Mouse (Mus musculus) forebrain, embryonic 11.5 days (tissue): ENCODE results near the gene Tfr2. TPM values are rescaled to one million over a fixed set of nuclear protein-coding genes. Genes with fewer than 3 reads are reported as not detected.
A peak's percentile ranks its signal among the peaks of the same experiment; 100 is the strongest.

Experiments
- ATAC-seq: fragments of 200-750 bp; cut with Nextera tagmentation; replicated peaks from 2 replicates; pipeline ENCODE4 v1.8.0; 2017; ENCODE audit warnings: moderate TSS enrichment; ENCODE audit not compliant: low FRiP score
- DNase-seq: peaks from one replicate; pipeline ENCODE4 v3.0.0-alpha.2; 2017; ENCODE audit warnings: low spot score
- H3K27ac ChIP-seq: fragments of 300-500 bp; sonication (generic); 2 replicates; pipeline ENCODE4 v1.5.1; 2014; ENCODE audit warnings: low read depth, low read length
- H3K27me3 ChIP-seq: fragments of 300-500 bp; sonication (generic); 2 replicates; pipeline ENCODE4 v1.6.1; 2014; ENCODE audit warnings: mild to moderate bottlenecking, low read length, mixed read lengths; ENCODE audit not compliant: control insufficient read depth, insufficient read depth
- H3K36me3 ChIP-seq: fragments of 300-500 bp; sonication (generic); 2 replicates; pipeline ENCODE4 v1.6.1; 2014; ENCODE audit warnings: mild to moderate bottlenecking, low read length, moderate library complexity, mixed read lengths; ENCODE audit not compliant: control insufficient read depth, insufficient read depth
- H3K4me1 ChIP-seq: fragments of 300-500 bp; sonication (generic); replicated peaks from 2 replicates; pipeline ENCODE4 v1.6.1; 2014; ENCODE audit warnings: low read length, mixed read lengths; ENCODE audit not compliant: control insufficient read depth, insufficient read depth
- H3K4me2 ChIP-seq: fragments of 300-500 bp; sonication (generic); 2 replicates; pipeline ENCODE4 v1.6.1; 2014; ENCODE audit warnings: low read depth, mild to moderate bottlenecking, low read length, moderate library complexity, mixed read lengths; ENCODE audit not compliant: severe bottlenecking
- H3K4me3 ChIP-seq: fragments of 300-500 bp; sonication (generic); 2 replicates; pipeline ENCODE4 v1.5.1; 2014; ENCODE audit warnings: low read depth, low read length
- H3K9ac ChIP-seq: fragments of 300-500 bp; sonication (generic); 2 replicates; pipeline ENCODE4 v1.6.1; 2014; ENCODE audit warnings: low read length
- H3K9me3 ChIP-seq: fragments of 300-500 bp; sonication (generic); 2 replicates; pipeline ENCODE4 v1.6.1; 2016; ENCODE audit warnings: low read length, mixed read lengths; ENCODE audit not compliant: control insufficient read depth
- WGBS: fragments of 180-500 bp; shearing (Covaris S2); extraction: QIAGEN DNeasy Blood & Tissue Kit; methylation state at CpG from one replicate; pipeline ENCODE4 v1.1.7; 2014; 5-methylcytosine and 5-hydroxymethylcytosine counted together
- polyA plus RNA-seq: library from polyadenylated mRNA; unstranded; fragments of >200 nt; fragmentation: Nextera tagmentation; extraction: Ambion mirVana; gene quantifications from 2 replicates; pipeline ENCODE4 v1.2.1, GENCODE M21; 2014

The Tfr2 gene
- polyA plus RNA-seq, 1 experiment from 2014 or later: 1.2 TPM

GRCm38 (mm10) chr5:137532808-137533116 is 36.9 kb upstream of the Tfr2 start:
- Histone ChIP-seq H3K36me3 (peaks cover 10% of the 10 kb centered on the region; the same call in 1 of the 2 replicates), H3K9me3 (no peaks in the 10 kb centered on the region), H3K27me3 (no peaks in the 10 kb centered on the region), H3K4me3 (peak overlapping the region; percentile 82), H3K9ac (peak overlapping the region; percentile 97), H3K4me1 (0 out of 2 replicates have a peak, but pooled peaks cover 7% of the 10 kb centered on the region), H3K4me2 (peak overlapping the region; percentile 98), H3K27ac (peak overlapping the region; percentile 95)
- WGBS: 1% methylated on average over 11 of the region's 12 CpGs
- ATAC-seq (no peak; the same call in 1 of the 2 replicates), DNase-seq (no peak)

- Histone ChIP-seq H3K9ac (peak within 1 kb of the TSS; percentile 97), H3K27ac (peak within 1 kb of the TSS; percentile 95), H3K4me2 (peak within 1 kb of the TSS; percentile 98), H3K9me3 (no peaks in the 10 kb centered on the region), H3K27me3 (no peaks in the 10 kb centered on the region), H3K36me3 (peaks cover 8% of the 10 kb centered on the region; the same call in 1 of the 2 replicates), H3K4me1 (0 out of 2 replicates have a peak, but pooled peaks cover 7% of the 10 kb centered on the region), H3K4me3 (peak within 1 kb of the TSS; percentile 82)
- ATAC-seq (peak; percentile 70), DNase-seq (peak; percentile 99)
- under 1% methylated on average over 40 of the region's 40 CpGs for WGBS
Measured at GRCm38 (mm10) chr5:137533117-137533827, 36.4 kb upstream of the Tfr2 start, which contains the start of the genes Epo and Gnb2. Gene Epo (minus strand): TSS chr5:137533242. Gene Gnb2 (minus strand): TSS chr5:137533510.

GRCm38 (mm10) chr5:137534762-137535161 is 34.9 kb upstream of the Tfr2 start:
- H3K9ac ChIP-seq: no peak overlapping the region
- H3K4me3 ChIP-seq: no peak overlapping the region
- no peaks in the 10 kb centered on the region for H3K27me3 ChIP-seq
- ATAC-seq (no peak), DNase-seq (peak; percentile 40)
- 96% methylated on average over 3 of the region's 3 CpGs for WGBS
- no peak overlapping the region for H3K4me2 ChIP-seq
- H3K4me1 ChIP-seq: 0 out of 2 replicates have a peak, but pooled peaks cover 7% of the 10 kb centered on the region
- H3K27ac ChIP-seq: no peak overlapping the region
- no peaks in the 10 kb centered on the region for H3K9me3 ChIP-seq
- H3K36me3 ChIP-seq: no peaks in the 10 kb centered on the region

- Histone ChIP-seq H3K9me3 (no peaks in the 10 kb centered on the region), H3K4me1 (0 out of 2 replicates have a peak, but pooled peaks cover 4% of the 10 kb centered on the region), H3K27ac (no peak overlapping the region), H3K36me3 (no peaks in the 10 kb centered on the region), H3K27me3 (no peaks in the 10 kb centered on the region), H3K4me3 (no peak overlapping the region), H3K4me2 (no peak overlapping the region), H3K9ac (no peak overlapping the region)
- ATAC-seq: no peak
- WGBS: 87% methylated on average over 9 of the region's 9 CpGs
- no peak for DNase-seq
Measured at GRCm38 (mm10) chr5:137535318-137535717, 34.3 kb upstream of the Tfr2 start.

GRCm38 (mm10) chr5:137537461-137537860 is 32.2 kb upstream of the Tfr2 start:
- Histone ChIP-seq H3K9ac (no peak overlapping the region), H3K27ac (no peak overlapping the region), H3K4me2 (no peak overlapping the region), H3K36me3 (no peaks in the 10 kb centered on the region), H3K9me3 (no peaks in the 10 kb centered on the region), H3K4me1 (no peaks in the 10 kb centered on the region), H3K27me3 (no peaks in the 10 kb centered on the region), H3K4me3 (no peak overlapping the region)
- WGBS: 63% methylated on average over 4 of the region's 4 CpGs
- DNase-seq (peak; percentile 47), ATAC-seq (no peak)

GRCm38 (mm10) chr5:137539291-137539801 is 30.3 kb upstream of the Tfr2 start:
- H3K9ac ChIP-seq: no peak overlapping the region
- H3K27me3 ChIP-seq: no peaks in the 10 kb centered on the region
- H3K4me2 ChIP-seq: no peak overlapping the region
- H3K4me3 ChIP-seq: no peak overlapping the region
- WGBS: 78% methylated on average over 7 of the region's 7 CpGs
- DNase-seq (peak; percentile 39), ATAC-seq (no peak)
- no peak overlapping the region for H3K27ac ChIP-seq
- no peaks in the 10 kb centered on the region for H3K9me3 ChIP-seq
- H3K4me1 ChIP-seq: no peaks in the 10 kb centered on the region
- no peaks in the 10 kb centered on the region for H3K36me3 ChIP-seq

- no peaks in the 10 kb centered on the region for H3K4me1 ChIP-seq
- H3K27me3 ChIP-seq: no peaks in the 10 kb centered on the region
- ATAC-seq (no peak), DNase-seq (peak; percentile 30)
- no peak overlapping the region for H3K27ac ChIP-seq
- H3K36me3 ChIP-seq: no peaks in the 10 kb centered on the region
- WGBS: 73% methylated on average over 6 of the region's 6 CpGs
- no peak overlapping the region for H3K9ac ChIP-seq
- H3K4me3 ChIP-seq: no peak overlapping the region
- no peak overlapping the region for H3K4me2 ChIP-seq
- no peaks in the 10 kb centered on the region for H3K9me3 ChIP-seq
Measured at GRCm38 (mm10) chr5:137540991-137541390, 28.6 kb upstream of the Tfr2 start.

- Histone ChIP-seq H3K4me2 (no peak overlapping the region), H3K4me1 (no peaks in the 10 kb centered on the region), H3K9ac (no peak overlapping the region), H3K9me3 (no peaks in the 10 kb centered on the region), H3K36me3 (no peaks in the 10 kb centered on the region), H3K4me3 (no peak overlapping the region), H3K27me3 (no peaks in the 10 kb centered on the region), H3K27ac (no peak overlapping the region)
- ATAC-seq (no peak), DNase-seq (peak; percentile 35)
- 78% methylated on average over 5 of the region's 5 CpGs for WGBS
Measured at GRCm38 (mm10) chr5:137541768-137542540, 27.7 kb upstream of the Tfr2 start.
